Mouse (Mus musculus) forebrain, embryonic 13.5 days (tissue): ENCODE data around the gene Kcnmb4. TPM values are rescaled to one million over a fixed set of nuclear protein-coding genes. Genes with fewer than 3 reads are reported as not detected.

ENCODE experiments used
- ATAC-seq: fragments of 200-750 bp; cut with Nextera tagmentation; 2 replicates; pipeline ENCODE4 v1.8.0; 2017
- H3K27ac ChIP-seq: fragments of 300-500 bp; sonication (generic); 2 replicates; pipeline ENCODE4 v1.5.1; 2015; ENCODE audit warnings: inconsistent platforms, mild to moderate bottlenecking, moderate library complexity
- H3K27me3 ChIP-seq: fragments of 300-500 bp; sonication (generic); 2 replicates; pipeline ENCODE4 v1.6.1; 2015; ENCODE audit warnings: mild to moderate bottlenecking, inconsistent platforms
- H3K36me3 ChIP-seq: fragments of 300-500 bp; sonication (generic); 2 replicates; pipeline ENCODE4 v1.6.1; 2015; ENCODE audit warnings: mild to moderate bottlenecking, inconsistent platforms; ENCODE audit not compliant: poor library complexity, severe bottlenecking
- H3K4me1 ChIP-seq: fragments of 300-500 bp; sonication (generic); 2 replicates; pipeline ENCODE4 v1.6.1; 2015; ENCODE audit warnings: inconsistent platforms
- H3K4me2 ChIP-seq: fragments of 300-500 bp; sonication (generic); 2 replicates; pipeline ENCODE4 v1.6.1; 2015; ENCODE audit warnings: inconsistent platforms, mild to moderate bottlenecking, moderate library complexity
- H3K4me3 ChIP-seq: fragments of 300-500 bp; sonication (generic); 2 replicates; pipeline ENCODE4 v1.5.1; 2015; ENCODE audit warnings: mild to moderate bottlenecking, inconsistent platforms
- H3K9ac ChIP-seq: fragments of 300-500 bp; sonication (generic); 2 replicates; pipeline ENCODE4 v1.6.1; 2015; ENCODE audit warnings: mild to moderate bottlenecking, inconsistent platforms
- H3K9me3 ChIP-seq: fragments of 300-500 bp; sonication (generic); replicated peaks from 2 replicates; pipeline ENCODE4 v1.6.1; 2016; ENCODE audit warnings: inconsistent platforms
- WGBS: fragments of 180-500 bp; shearing (Covaris S2); methylation state at CpG from one replicate; pipeline ENCODE4 v1.1.7; 2015; 5-methylcytosine and 5-hydroxymethylcytosine counted together
- polyA plus RNA-seq: library from polyadenylated mRNA; unstranded; fragments of >200 nt; fragmentation: Nextera tagmentation; extraction: Ambion mirVana; gene quantifications from 2 replicates; pipeline ENCODE4 v1.2.1, GENCODE M21; 2015

Gene Kcnmb4
- polyA plus RNA-seq, 1 experiment from 2014 or later = 10.9 TPM

- 65% methylated on average over 6 of the region's 6 CpGs for WGBS
- Histone ChIP-seq H3K4me1 (peaks cover 11% of the 10 kb centered on the region), H3K4me3 (no peak overlapping the region), H3K9me3 (no peaks in the 10 kb centered on the region; the same call in 1 of the 2 replicates), H3K36me3 (no peaks in the 10 kb centered on the region), H3K27ac (no peak overlapping the region), H3K27me3 (no peaks in the 10 kb centered on the region), H3K9ac (no peak overlapping the region), H3K4me2 (no peak overlapping the region)
- ATAC-seq = no peak
These were observed 52.7 kb downstream of the Kcnmb4 start for GRCm38 (mm10) chr10:116420976-116421375.

- H3K27ac ChIP-seq = no peak overlapping the region
- H3K27me3 ChIP-seq = no peaks in the 10 kb centered on the region
- H3K4me1 ChIP-seq = peaks cover 11% of the 10 kb centered on the region
- H3K4me2 ChIP-seq = no peak overlapping the region
- H3K36me3 ChIP-seq = no peaks in the 10 kb centered on the region
- no peak overlapping the region for H3K4me3 ChIP-seq
- H3K9ac ChIP-seq = no peak overlapping the region
- WGBS = 69% methylated on average over 24 of the region's 24 CpGs
- H3K9me3 ChIP-seq = peaks cover 4% of the 10 kb centered on the region; the same call in 1 of the 2 replicates
- peak; percentile 69; the same call in 1 of the 2 replicates for ATAC-seq
These were observed 55.5 kb downstream of the Kcnmb4 start for GRCm38 (mm10) chr10:116418121-116418726.

DNA sequence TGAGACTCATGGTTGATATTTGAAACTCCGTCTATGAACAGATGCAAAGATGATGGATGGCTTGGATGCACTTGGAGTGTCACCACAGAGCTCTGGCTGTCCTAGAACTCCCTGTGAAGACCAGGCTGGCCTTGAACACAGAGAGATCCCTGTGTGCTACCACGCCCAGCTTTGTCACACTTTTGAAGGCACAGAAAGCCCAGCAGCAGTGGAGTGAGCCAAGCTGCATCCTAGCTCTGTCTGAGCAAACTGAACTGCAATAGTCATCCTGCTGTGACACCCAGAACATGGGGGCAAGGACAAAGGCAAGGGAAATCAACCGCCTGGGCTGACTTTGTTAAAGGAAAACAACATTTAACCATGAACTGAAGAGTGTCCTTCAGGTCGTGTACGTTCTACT, 57.0 kb downstream of the Kcnmb4 start:
- no peak for ATAC-seq
- Histone ChIP-seq H3K27me3 (no peaks in the 10 kb centered on the region), H3K27ac (no peak overlapping the region), H3K4me1 (peaks cover 11% of the 10 kb centered on the region), H3K9ac (no peak overlapping the region), H3K36me3 (no peaks in the 10 kb centered on the region), H3K4me2 (no peak overlapping the region), H3K9me3 (peaks cover 4% of the 10 kb centered on the region; the same call in 1 of the 2 replicates), H3K4me3 (no peak overlapping the region)
- 72% methylated on average over 5 of the region's 5 CpGs for whole genome bisulfite sequencing

- Histone ChIP-seq H3K9me3 (peaks cover 4% of the 10 kb centered on the region; the same call in 1 of the 2 replicates), H3K27ac (no peak overlapping the region), H3K4me1 (peaks cover 11% of the 10 kb centered on the region), H3K36me3 (no peaks in the 10 kb centered on the region), H3K9ac (no peak overlapping the region), H3K4me3 (no peak overlapping the region), H3K27me3 (no peaks in the 10 kb centered on the region), H3K4me2 (no peak overlapping the region)
- 29% methylated on average over 6 of the region's 6 CpGs for WGBS
- 0 out of 2 replicates have a peak, but pooled peaks have one; percentile 26 for ATAC-seq
These were observed 57.5 kb downstream of the Kcnmb4 start for GRCm38 (mm10) chr10:116416142-116416541.

DNA sequence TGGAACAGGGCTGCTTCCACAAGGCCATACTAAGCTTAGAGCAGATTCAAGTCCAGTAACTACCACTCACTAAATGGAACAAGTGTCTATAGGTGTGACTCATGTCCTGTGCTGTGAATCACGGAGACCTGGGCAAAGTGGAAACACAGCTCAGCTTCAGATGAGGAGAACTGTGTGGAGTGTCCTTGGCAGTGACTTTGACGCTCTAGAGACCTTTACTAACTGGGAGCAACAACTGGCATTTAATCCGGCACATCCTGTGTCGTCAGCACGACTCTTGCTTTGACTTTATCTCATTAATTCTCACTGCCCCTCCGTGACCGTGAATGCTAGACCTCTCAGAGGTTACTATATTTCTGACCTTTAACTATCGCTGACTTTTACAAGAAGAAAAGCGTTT, 62.9 kb downstream of the Kcnmb4 start:
- H3K4me2 ChIP-seq = no peak overlapping the region
- H3K4me1 ChIP-seq = peaks cover 8% of the 10 kb centered on the region; the same call in 1 of the 2 replicates
- H3K9ac ChIP-seq = no peak overlapping the region
- no peaks in the 10 kb centered on the region for H3K27me3 ChIP-seq
- WGBS = 62% methylated on average over 9 of the region's 9 CpGs
- no peaks in the 10 kb centered on the region for H3K36me3 ChIP-seq
- no peak overlapping the region for H3K4me3 ChIP-seq
- ATAC-seq = no peak
- H3K9me3 ChIP-seq = 0 out of 2 replicates have a peak, but pooled peaks cover 4% of the 10 kb centered on the region
- no peak overlapping the region for H3K27ac ChIP-seq

DNA sequence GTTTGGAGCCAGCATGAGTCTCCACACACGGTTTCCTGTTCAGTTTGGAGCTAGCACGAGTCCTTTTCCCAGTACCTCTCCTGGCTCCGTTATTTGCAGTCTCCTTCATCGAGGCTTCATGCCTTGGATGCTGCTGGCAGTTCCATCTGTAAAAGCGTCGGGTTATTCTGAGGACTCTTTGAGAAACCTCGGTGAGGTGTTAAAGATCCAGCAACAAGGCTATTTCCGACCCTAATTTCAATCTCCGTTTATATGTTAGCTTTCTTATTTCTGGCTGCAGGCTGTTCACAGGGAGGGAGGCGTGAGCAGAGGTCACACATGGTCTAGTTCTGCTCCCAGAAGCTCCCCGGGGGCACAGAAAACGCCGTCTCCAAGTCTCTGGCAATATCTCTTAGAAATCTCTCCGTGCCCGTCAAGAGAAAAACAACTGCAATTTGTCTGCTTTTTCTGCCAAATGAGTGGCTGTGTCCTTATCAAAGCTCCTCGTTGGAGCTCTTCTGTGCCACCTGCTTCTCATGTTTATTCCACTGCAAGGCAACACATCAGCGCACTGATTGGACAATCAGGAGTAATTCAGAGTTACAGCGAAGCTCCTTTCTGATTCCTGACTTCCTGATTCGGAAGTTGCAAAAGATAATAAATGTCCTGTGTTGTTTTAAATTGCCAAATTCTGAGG, 65.9 kb downstream of the Kcnmb4 start:
- WGBS = 65% methylated on average over 19 of the region's 19 CpGs
- Histone ChIP-seq H3K36me3 (no peaks in the 10 kb centered on the region), H3K9ac (no peak overlapping the region), H3K4me3 (no peak overlapping the region), H3K4me2 (no peak overlapping the region), H3K9me3 (no peaks in the 10 kb centered on the region), H3K27ac (no peak overlapping the region), H3K4me1 (peaks cover 8% of the 10 kb centered on the region; the same call in 1 of the 2 replicates), H3K27me3 (no peaks in the 10 kb centered on the region)
- ATAC-seq = 0 out of 2 replicates have a peak, but pooled peaks have one; percentile 51

- Histone ChIP-seq H3K4me3 (no peak overlapping the region), H3K27me3 (no peaks in the 10 kb centered on the region), H3K4me2 (no peak overlapping the region), H3K9me3 (no peaks in the 10 kb centered on the region), H3K9ac (no peak overlapping the region), H3K4me1 (peaks cover 8% of the 10 kb centered on the region; the same call in 1 of the 2 replicates), H3K36me3 (no peaks in the 10 kb centered on the region), H3K27ac (no peak overlapping the region)
- WGBS = 94% methylated on average over 6 of the region's 6 CpGs
- ATAC-seq = no peak
These were observed 68.7 kb downstream of the Kcnmb4 start for GRCm38 (mm10) chr10:116405011-116405410.

DNA sequence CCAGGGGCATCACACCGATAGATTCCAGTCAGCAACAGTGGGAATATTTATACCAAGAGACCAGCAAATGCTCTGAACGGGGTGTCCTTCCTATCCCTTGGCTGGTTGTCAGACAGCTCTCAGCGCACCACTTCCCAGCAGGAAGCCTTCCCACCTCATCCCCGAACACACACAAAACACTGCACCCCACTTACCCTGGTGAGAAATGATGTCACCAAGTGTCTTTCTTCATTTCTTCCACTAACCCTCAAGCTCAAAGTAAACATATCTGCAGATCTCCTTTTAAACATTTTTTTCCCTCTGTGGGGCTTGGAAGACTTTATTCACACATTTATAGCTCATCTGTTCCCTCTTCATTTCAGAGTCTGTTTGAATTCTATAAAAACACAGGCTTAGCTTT, 70.0 kb downstream of the Kcnmb4 start:
- Histone ChIP-seq H3K9me3 (no peaks in the 10 kb centered on the region), H3K9ac (no peak overlapping the region), H3K4me3 (no peak overlapping the region), H3K4me2 (no peak overlapping the region), H3K36me3 (no peaks in the 10 kb centered on the region), H3K4me1 (peaks cover 8% of the 10 kb centered on the region; the same call in 1 of the 2 replicates), H3K27ac (no peak overlapping the region), H3K27me3 (no peaks in the 10 kb centered on the region)
- ATAC-seq = no peak
- WGBS = 75% methylated on average over 4 of the region's 4 CpGs

- H3K9me3 ChIP-seq = no peaks in the 10 kb centered on the region
- no peaks in the 10 kb centered on the region for H3K27me3 ChIP-seq
- H3K4me1 ChIP-seq = peaks cover 7% of the 10 kb centered on the region; the same call in 1 of the 2 replicates
- no peak overlapping the region for H3K4me3 ChIP-seq
- H3K27ac ChIP-seq = no peak overlapping the region
- peak; percentile 33; the same call in 1 of the 2 replicates for ATAC-seq
- no peak overlapping the region for H3K9ac ChIP-seq
- H3K36me3 ChIP-seq = no peaks in the 10 kb centered on the region
- no peak overlapping the region for H3K4me2 ChIP-seq
- WGBS = 93% methylated on average over 6 of the region's 6 CpGs
These were observed 70.8 kb downstream of the Kcnmb4 start for GRCm38 (mm10) chr10:116402742-116403425.

DNA sequence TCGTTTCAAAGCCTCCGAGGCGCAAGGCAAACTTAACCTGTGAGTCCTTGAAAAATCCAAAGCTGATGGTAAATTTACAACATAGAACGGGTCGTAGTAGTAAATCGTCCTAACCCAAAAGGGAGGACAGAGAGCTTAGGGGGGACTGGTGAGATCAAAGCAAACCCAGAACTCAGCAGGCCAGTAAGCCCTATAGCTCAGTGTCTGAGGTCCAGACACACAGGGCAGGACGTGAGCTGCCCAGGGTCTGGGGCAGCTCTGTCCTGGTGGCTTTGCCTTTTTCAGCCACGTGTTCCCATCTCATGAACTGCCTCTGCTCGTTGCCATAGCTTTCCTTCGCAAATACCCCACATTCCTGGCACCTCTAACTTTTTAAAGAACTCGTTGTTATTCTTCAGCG, 75.7 kb downstream of the Kcnmb4 start:
- Histone ChIP-seq H3K9me3 (no peaks in the 10 kb centered on the region), H3K4me1 (peaks cover 13% of the 10 kb centered on the region), H3K36me3 (no peaks in the 10 kb centered on the region), H3K9ac (no peak overlapping the region), H3K27ac (no peak overlapping the region), H3K27me3 (no peaks in the 10 kb centered on the region), H3K4me2 (peak overlapping the region; percentile 13), H3K4me3 (no peak overlapping the region)
- ATAC-seq = no peak
- 61% methylated on average over 12 of the region's 12 CpGs for WGBS

- Histone ChIP-seq H3K27me3 (no peaks in the 10 kb centered on the region), H3K4me1 (peaks cover 13% of the 10 kb centered on the region), H3K4me3 (no peak overlapping the region), H3K9me3 (no peaks in the 10 kb centered on the region), H3K27ac (no peak overlapping the region), H3K9ac (no peak overlapping the region), H3K36me3 (no peaks in the 10 kb centered on the region), H3K4me2 (peak overlapping the region; percentile 13)
- no peak for ATAC-seq
- WGBS = 46% methylated on average over 14 of the region's 14 CpGs
These were observed 76.1 kb downstream of the Kcnmb4 start for GRCm38 (mm10) chr10:116397573-116397972.

GRCm38 (mm10) chr10:116396966-116397365, 76.7 kb downstream of the Kcnmb4 start:
- H3K27ac ChIP-seq = no peak overlapping the region
- no peak overlapping the region for H3K4me2 ChIP-seq
- H3K9ac ChIP-seq = no peak overlapping the region
- no peak overlapping the region for H3K4me3 ChIP-seq
- 91% methylated on average over 13 of the region's 13 CpGs for WGBS
- no peaks in the 10 kb centered on the region for H3K27me3 ChIP-seq
- H3K4me1 ChIP-seq = peaks cover 13% of the 10 kb centered on the region
- no peaks in the 10 kb centered on the region for H3K9me3 ChIP-seq
- no peaks in the 10 kb centered on the region for H3K36me3 ChIP-seq
- ATAC-seq = no peak
